Mouse (Mus musculus) right cerebral cortex, postnatal 36 days (tissue): ENCODE results near the gene Plcg2.
A peak's percentile ranks its signal among the peaks of the same experiment; 100 is the strongest.

ENCODE experiments used
- DNase-seq, 2 experiments: peaks; one replicate each; pipeline ENCODE4 v3.0.0; 2022; ENCODE audit warnings: low spot score in 2 of 2, mixed read lengths in 1 of 2

The Plcg2 gene

DNA sequence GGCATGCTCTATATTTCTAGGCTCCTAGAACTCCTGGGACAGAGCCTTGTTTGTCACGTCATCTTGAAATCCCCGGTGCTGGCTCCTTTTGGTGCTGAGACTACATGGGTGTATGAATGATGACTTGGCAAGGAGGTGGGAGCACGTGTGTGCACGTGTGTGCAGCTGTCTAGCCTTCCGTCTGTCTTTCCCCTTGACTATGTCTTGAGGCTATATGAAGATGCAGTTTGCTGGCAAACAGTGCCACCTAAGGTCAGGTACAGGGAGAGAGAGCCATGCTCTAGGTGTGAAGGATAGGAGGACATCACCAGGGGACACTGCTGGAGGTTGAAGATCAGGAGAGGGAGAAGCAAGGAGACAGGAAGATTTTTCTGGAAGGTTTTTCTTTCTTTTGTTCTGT lies 49.9 kb downstream of the Plcg2 start:
- DNase-seq = no peak

- no peak for DNase-seq
Observed at GRCm38 (mm10) chr8:117548453-117548852, 50.4 kb downstream of the Plcg2 start.

DNA sequence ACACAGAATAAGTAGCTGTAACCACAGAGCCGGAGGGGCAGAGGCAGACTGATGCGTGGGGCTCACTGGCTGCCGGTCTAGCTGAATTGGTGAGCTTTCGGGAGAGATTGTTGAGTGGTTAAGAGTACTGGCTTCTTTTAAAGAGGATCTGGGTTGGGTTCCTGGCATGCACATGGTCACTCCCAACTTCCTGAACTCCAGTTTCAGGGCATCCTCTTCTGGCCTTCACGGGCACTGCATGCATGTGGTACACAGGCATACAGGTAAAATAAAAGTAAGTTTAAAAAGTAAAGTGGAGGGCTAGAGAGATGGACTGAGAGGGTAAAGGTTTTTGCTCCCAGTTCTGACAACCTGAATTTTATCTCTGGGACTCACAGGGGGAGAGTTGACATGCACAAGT lies 52.4 kb downstream of the Plcg2 start:
- no peak for DNase-seq

DNA sequence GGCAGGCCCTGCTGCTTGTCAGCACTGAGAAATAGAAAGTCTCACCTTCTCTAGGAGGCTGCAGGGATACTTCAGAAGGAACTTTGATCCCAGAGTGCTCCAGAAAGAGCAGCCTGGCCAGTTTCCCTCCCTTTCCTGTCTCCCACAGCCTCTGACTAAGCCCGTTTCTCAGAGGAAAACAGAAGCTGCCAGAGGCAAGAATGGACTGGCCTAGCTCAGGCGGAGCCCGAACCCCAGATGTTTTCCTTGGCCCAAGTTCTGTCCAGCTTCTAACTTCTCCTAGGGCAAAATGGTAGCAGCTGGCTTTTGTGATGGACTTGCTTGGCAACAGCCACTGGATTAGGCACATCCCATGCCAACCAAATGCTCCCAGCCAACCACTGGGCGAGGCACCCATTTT lies 62.9 kb downstream of the Plcg2 start:
- DNase-seq = no peak

GRCm38 (mm10) chr8:117561735-117562361 lies 63.8 kb downstream of the Plcg2 start:
- DNase-seq = no peak

DNA sequence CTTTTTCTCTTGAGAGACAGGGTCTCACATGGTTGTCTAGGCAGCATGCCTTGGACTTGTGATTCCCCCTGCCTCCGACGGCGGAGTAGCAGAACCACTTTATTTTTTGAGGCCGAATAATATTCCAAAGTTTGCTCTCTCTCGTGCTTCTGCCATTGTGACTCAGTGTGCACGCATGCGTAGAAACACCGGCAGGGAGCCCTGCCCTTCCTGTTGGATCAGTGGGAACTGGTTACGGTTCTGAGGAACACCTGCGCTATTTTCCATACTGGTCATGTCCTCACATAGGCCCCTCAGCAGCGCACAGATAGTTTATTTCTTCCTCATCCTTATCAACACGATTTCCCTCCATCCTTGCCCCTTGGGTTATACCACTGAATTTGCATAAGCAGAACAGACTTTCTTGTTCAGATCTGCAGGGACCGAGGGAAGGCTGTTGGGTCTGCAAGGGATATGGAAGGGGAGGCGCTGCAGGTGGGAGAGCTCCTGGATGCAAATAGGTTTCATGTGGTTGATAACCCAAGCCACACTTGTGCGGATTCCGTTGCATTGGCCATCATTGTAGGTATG lies 64.4 kb downstream of the Plcg2 start:
- no peak for DNase-seq

- peak; percentile 54 to 57 for DNase-seq
Observed at GRCm38 (mm10) chr8:117569409-117569808, 71.3 kb downstream of the Plcg2 start.

- DNase-seq = no peak
Observed at GRCm38 (mm10) chr8:117576291-117576785, 78.2 kb downstream of the Plcg2 start.

DNA sequence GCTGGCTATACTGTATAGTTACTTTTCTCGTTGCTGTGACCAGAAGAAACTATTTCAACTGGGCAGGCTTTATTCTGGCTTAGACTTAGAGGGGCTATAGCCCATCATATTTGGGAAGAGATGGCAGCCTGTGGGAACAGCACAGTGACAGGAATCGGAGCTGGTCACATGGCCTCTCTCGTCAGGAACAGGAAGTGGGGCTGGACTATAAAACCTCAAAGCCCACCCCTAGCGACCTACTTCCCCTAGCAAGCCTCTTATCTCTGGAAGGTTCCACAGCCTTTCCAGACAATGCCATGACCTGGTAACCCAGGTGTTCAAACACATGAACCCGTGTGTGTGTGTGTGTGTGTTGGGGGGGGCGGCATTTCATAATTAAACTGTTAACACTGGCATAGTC lies 79.0 kb downstream of the Plcg2 start:
- DNase-seq = no peak

DNA sequence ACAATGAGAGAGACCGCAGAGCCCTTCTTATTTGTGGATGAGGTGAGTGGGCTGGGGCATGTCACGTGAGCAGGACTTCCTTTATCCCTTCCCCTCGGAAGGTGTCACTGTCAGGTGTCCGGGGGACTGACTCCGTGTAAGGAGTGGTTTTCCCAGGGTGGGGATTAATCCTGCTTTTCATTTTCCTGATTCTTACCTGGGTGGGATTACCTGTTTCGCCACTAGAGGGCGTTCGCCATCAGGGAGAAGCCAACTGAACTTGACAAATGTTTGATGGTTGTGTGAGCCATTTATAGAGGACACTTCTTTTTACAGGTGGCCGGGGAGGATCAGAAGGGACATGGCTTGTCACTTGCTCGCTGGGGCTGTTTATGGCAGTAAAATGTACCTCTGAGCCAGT lies 79.8 kb downstream of the Plcg2 start:
- DNase-seq = no peak

GRCm38 (mm10) chr8:117578856-117579255 lies 80.8 kb downstream of the Plcg2 start:
- DNase-seq = no peak

DNA sequence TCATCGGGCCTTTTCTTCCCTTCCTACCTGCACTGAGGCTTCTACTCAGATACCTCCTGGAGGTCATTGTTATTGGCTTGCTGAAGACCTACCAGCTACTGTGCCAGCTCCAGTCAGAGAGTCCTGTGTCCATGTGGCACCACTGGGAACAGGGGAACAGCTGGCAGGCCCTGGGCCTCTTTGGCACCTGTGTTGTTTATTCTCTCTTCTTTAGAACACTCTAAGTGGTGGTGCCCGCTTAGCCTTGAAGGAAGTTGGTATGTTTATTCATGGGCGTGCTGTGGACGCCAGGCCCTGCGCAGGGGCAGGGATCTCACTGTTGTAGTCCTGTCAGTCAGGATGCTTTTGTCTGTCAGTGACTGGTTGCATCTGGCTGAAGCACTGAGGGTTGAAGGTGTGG lies 95.8 kb downstream of the Plcg2 start:
- no peak for DNase-seq

DNA sequence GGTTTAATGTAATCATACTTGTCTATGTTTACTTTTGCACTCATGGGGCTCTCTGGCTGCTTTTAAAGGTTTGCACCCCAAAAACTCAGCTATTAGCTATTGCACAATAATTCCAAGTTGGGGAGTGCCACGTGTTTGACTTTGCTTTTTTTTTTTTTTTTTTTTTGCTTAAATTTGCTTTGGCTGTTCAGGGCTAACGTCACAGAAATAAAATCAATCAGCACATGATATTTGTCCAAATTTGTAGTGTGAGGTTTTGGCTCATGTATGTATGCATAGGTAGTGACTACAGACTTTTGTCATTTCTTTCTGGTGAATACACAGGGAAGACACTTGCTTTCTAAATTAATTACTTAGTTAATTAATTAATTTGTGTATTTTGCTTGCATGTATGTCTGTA lies 96.9 kb downstream of the Plcg2 start:
- no peak for DNase-seq

GRCm38 (mm10) chr8:117596777-117597176 lies 98.7 kb downstream of the Plcg2 start:
- DNase-seq = no peak

DNA sequence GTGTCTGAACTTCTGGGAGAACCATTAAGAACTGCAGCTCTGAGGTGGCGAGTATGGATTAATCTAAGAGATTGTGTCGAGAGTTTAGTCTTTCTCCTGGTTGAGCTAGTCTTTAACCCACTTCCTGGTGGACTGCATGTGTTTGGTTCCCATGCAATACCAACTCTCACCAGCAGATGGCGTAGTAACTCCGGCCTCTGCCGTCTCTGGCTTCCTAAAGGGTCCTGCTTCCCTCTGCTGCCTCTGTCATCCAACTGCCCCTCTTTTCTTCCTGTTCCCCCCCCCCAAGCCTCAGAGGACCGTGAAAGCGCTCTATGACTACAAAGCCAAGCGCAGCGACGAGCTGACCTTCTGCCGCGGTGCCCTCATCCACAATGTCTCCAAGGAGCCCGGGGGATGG lies 102.7 kb downstream of the Plcg2 start:
- DNase-seq = no peak

- DNase-seq = no peak
Observed at GRCm38 (mm10) chr8:117604101-117604500, 106.0 kb downstream of the Plcg2 start.

DNA sequence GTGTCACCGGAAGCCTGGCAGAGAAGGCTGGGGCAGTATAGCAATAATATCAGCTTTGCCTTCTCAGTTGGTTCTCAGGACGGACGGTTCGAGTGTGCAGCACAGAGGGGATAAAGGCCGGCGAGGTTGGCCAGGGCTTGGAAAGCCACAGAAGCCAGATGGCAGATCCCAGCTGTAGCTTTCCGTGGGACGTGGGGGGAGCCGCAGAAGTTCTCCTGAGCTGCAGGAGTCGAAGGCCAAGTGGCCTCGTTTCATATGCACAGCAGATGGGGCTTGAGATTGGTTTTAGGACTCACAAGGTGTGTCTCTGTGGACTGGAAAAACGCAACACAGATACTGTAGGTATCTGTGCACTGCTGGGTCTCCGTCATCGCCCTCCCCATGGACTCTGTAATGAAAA lies 106.6 kb downstream of the Plcg2 start:
- DNase-seq = no peak

DNA sequence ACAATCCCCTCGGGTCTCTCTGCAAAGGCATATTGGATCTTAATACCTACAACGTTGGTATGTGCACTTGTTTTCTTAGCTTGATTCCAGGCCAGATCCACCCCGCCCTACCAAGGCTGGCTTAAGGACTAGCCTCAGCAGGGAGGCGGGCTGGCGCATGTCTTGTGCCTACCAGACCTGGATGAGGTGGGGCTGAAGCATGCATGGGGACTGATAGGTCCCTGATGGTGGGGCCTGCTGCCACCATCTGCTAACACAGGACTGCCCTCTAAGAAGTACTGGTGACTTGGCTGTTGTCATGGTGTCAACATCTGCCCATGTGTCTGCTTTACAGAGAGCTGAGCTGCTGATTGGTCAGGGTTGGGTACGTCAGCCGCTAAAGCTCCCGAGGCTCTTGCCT lies 107.1 kb downstream of the Plcg2 start:
- DNase-seq = no peak

DNA sequence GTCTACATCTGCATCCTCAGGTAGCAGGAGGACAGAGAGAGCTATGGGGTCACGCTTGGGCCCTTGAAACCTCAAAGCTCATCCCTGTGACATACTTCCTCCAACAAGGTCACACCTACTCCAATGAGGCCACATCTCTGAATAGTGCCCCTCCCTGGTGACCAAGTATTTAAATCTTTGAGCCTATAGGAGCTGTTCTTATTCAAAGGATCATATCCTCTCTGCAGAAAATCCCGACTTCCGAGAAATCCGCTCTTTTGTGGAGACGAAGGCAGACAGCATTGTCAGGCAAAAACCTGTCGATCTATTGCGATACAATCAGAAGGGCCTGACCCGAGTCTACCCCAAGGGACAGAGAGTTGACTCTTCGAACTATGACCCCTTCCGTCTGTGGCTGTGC lies 112.4 kb downstream of the Plcg2 start:
- DNase-seq = no peak

- DNase-seq = no peak
Observed at GRCm38 (mm10) chr8:117612861-117613260, 114.8 kb downstream of the Plcg2 start.

DNA sequence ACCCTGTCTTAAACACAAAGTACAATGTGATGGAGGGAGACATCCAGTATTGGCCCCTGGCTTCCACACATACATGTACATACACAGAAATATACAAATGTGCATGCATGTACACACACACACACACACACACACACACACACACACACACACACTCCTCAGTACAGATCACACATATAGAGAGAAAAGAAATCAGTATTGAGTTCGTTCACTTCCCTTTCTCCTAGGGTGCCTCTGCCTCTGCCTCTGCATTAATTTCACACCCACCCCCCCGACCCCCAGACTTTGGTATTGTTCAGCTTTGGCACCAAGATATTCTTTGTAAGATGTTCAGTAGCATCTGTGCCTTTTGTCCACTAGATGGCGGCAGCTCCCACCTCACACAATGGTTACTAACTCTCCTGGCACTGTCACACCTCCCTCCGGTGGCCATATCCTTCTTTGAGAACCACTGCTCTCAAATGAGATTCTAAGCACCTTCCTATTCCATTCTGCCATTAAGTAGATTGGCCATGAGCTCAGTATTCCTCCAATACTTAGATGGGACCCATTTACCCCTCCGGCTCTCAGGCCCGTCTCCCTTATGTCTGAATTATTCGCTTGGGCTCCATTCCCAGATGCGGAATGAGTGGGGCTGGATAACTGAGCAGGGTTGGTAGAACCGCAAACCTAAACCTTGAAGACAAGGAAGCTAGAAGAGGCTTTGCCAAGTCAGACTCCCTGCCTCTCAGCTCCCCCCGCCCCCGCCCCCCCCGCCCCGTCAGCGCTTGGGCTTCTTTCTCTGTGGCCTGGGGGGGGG lies 128.1 kb downstream of the Plcg2 start:
- DNase-seq = peak; percentile 9 to 29

GRCm38 (mm10) chr8:117627096-117627495 lies 129.0 kb downstream of the Plcg2 start:
- DNase-seq = no peak

- no peak for DNase-seq
Observed at GRCm38 (mm10) chr8:117632532-117632931, 134.4 kb downstream of the Plcg2 start.
